Mouse (Mus musculus): Measurements from ENCODE around the gene Naa16.

Gene Naa16

DNA sequence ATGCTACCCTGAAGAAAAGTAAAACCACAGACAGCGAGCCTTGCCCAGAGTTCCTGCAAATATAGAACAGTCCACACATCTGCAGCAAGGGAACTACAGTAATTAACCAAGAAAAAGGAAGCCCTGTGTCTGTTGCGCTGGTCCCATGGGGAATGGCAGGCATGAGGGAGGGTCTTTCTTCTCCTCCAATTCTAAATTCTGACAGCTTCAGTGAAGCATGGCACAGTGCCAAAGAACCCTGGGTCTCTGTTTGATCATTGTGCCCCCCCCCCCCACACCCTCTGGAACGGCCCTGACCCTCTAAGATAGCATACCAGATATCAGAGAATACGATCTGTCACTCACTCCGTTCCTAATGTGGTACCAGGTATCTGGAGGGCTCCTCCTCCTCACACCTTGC, 93.7 kb downstream of the Naa16 start:
- DNase-seq = no peak

DNA sequence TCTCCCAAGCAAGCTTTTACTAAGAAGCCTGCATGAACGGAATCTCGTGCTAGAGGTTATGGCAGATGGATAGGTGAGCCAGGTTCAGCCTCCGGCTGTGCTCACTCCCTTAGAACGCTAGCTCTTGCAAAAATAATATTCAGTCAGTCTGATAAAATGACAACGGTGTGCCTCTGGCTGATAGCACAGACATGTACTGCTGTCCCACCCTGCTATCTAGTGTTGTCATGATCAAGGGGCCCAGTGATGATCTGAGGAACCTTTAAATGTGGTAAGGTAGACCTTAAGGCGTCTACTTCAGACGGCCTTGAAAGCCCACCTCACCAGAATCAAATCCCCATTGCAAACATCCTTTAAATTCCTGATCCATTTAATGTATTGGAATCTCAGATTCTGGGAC, 94.4 kb downstream of the Naa16 start:
- DNase-seq = no peak

DNA sequence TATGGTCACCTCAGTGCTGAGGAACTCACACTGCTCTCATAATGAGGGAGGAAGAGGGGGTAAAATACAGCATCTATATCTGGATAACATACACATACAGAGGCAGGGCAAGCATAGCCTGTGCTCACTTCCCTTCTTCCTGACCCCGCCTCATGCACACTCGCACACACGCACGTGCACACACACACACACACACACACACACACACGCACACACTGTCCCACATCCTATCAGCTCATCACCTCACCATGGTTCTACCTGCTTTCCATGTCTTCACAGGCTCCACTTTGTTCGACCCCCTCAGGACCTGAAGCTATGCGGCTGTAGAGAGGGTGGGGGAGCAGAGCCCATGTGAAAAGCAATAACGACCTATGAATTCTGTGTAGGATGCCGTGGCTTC, 95.0 kb downstream of the Naa16 start:
- no peak for DNase-seq

DNA sequence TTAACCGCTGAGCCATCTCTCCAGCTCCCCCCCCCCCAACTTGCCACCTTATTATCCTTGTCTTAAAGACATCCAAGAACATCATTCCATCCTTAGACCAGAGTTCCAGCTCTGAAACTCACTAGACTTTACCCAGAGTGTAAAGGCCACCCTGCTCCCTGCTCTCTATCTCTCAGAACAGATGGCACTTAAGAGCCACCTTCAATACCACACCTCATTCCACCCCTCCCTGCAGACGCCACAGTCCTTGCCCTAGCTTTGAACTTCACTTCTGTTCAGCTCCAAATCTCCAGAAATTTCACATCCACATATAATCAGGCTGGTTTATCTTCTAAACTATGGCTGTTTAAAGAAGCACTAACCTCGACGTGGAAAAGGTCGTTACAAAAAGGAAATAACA, 95.6 kb downstream of the Naa16 start:
- DNase-seq = no peak

DNA sequence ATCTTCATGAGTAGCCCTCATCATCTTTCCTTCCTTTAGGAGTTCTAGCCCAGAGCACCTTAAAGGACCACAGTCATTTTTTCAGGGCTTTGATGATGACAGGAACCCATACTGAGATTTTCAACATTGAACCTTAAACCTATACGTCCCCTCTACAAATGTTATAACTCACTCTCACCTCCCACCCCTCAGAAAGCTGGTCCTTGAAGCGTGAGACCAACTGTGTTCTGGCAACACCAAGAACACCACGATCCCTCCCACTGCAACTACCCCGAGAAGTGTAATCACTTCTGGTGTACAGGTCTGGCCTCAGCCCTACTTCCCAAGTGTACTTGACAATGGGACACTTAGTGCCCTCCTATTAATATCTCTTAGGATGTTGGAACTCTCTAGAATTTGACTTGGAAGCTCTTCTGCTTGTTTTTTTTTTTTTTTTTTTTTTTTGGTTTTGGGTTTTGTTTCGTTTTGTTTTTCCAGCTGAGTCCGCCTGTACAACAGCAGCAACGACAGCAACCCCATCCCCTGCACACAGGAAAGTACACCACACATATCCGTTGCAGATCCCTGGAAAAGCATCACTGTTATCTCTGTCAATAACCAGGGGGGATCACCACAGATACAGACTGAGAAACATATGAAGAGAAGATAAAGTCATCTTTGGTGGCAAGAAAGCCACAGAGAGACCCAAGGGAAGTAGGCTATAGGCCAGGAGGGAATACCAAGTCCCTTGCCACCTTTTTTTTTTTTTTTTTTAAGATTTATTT, 96.3 kb downstream of the Naa16 start:
- DNase-seq = no peak

DNA sequence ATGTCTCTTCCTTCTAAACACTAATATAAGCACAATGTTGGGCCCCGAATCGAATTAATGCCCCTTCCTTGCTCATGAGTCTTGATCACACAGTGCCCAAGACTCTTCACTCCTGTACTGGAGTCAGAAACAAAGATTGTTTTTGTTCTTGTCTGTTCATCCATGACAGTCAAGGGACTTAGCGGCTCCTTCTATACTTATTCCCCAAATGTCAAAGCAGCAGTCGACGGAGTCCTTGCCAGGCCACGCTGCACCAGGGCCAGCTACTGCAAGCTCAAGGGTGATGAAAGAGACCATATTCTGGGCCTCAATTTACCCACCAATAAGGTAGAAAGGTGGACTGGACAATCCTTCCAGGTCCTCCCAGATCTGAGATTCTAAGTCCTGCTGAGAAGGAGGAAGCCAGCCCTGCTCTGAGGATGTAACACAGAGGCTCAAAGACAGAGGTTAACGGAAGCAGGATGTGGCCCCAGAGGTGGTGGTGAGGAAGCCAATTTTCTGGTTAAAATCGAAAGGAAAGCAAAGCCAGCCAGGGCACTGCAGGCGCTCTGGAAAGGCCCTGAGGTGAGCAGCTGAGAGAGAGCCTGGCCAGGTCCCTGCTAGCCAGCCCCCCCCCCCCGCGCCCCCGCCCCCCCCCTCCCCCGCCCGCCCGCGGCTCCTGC, 97.3 kb downstream of the Naa16 start:
- DNase-seq = peak; percentile 63

DNA sequence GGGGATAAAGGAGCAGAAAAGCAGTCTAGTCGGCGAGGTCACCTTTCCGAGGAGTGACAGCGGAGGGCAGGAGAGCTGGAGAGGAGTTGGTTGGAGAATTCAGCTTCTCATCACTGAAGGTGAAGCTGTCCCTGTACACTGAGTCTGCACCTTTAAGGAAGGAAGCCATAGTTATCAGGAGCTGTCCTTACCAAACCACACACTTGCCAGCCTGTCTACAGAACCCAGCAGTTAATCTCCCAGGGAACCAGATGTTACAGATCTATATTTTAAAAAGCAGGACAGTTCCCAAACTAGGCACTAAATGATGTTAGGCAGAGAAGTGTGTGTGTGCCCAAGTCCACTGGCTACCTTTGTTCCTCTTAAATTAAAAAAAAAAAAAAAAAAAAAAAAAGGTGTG, 98.9 kb downstream of the Naa16 start:
- DNase-seq = no peak

DNA sequence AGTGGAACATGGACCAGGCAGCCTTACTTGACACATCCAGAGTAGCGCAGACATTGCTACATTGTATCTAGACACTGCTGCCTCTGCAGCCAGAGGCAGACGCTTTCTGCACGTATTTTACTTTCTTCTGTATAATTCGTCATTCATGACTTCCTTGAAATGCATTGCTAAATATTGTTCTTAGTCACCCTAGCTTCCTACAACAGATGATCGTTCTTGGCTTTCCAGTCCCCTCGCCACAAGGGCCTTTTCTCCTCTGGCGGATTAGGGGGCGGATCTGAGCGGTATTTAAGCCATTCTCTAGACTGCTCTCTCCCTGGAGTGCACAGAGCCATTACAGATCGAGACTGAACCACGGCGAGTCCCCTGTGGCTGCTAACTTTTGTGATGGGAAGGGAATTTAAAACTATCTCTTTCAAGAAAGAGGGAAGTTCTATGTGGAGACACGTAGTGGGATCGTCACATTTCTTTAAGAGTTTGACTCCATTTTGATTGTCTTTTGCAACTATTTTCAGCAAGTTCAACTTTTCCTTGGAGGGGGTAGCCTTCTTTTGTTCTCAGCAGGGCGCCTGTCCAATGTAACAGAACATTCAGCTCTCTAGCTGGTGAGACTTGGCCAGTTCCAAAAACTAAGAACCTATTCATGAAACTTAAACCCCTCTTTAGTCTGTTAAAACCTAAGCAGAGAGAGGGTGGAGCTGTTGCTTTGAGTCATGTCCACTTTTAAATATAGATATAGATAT, 99.7 kb downstream of the Naa16 start:
- no peak for DNase-seq

DNA sequence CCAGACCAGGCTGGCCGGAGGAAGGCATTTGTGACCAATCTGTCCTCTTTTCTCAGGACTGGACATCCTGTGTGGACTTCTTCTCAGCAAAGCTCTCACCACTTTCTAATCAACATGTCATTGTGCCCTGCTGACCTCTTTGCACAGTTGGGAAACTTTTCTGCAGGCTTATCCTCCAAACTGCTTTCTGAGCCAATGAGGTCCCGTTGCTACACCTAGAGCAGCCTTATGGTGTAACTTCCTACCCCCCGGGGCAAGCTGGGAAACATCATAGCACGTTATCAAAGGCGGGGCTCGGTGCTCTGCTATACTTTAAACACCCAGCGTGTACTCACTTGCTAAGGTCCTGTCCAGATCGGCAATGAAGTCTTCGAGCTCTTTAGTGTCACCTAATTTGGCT, 100.7 kb downstream of the Naa16 start:
- DNase-seq = no peak

DNA sequence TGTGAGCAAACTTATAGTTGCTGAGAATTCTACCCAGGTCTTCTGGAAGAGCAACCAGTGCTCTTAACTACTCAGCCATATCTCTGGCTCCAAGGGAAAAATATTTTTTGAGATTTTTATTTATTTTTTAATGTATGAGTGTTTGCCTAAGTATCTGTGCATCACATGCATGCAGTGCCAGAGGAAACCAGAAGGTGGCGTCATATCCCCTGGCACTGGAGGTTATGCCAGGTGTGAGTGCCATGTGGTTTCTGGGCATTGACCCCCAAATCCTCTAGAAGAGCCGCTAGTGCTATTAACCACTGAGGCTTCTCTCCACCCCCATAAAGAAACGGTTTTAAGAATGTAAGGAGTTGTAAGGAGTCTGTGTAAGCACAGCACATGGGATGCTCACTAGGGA, 102.3 kb downstream of the Naa16 start:
- no peak for DNase-seq

DNA sequence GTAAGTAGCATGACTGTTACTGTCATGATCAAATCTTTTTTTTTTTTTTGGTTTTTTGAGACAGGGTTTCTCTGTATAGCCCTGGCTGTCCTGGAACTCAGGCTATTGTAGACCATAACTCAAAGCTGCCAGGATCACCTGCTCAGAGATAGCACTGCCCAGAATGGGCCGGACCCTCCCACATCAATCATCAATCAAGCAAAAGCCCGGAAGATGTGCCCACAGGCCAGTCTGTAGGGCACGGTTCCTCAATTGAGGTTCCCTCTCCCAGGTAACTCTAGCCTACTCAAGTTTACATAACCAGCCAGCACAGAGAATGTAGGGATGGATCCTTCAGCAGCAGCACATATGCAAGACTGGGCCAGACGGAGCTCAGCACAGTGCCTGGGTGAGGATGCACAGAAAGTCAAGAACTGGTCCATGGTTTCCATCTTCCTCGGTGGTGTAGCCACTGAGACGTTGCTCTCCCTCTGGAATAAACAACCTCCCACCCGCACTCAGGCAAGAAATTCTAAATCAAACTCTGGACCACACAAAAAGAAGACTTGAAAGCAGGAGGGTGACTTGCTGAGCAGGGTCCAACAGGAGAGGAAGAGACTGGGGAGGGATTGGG, 103.2 kb downstream of the Naa16 start:
- no peak for DNase-seq

DNA sequence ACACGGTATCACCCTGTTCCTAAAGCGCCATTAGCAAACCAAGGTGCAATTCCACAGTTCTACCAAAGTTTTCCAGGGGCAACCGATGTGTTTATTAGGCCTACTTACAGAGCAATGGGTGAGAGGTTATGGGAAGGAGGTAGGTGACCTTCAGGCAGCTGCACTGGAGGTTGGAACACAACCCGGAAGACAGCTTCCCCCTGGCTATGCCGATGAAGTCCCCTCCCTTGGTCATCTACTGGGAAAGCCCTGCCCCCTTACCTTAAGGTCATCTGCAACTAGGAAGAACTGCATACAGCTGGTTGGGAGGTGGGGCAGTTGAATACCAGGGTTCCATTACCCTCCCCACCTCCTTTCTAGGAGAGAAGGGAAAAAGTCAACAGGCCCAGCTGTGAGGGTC, 105.0 kb downstream of the Naa16 start:
- DNase-seq = no peak

DNA sequence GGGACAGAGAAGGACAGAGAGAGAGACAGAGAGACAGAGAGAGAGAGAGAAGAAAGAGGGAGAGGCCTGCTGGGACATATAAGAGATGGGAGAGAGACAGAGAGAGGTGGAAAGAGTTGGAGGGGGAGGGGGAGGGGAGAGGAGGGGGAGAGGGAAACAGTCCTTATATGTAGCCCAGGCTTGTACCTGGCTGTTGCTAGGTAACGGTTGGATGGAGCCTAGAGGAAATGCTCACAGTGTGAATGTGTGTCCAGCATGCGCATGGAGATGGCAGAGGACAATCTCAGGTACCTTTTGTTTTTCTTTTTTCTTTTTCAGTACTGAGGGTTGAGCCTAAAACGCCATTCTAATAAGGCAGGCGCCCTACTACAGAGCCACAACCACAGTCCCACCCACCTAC, 106.0 kb downstream of the Naa16 start:
- DNase-seq = no peak

DNA sequence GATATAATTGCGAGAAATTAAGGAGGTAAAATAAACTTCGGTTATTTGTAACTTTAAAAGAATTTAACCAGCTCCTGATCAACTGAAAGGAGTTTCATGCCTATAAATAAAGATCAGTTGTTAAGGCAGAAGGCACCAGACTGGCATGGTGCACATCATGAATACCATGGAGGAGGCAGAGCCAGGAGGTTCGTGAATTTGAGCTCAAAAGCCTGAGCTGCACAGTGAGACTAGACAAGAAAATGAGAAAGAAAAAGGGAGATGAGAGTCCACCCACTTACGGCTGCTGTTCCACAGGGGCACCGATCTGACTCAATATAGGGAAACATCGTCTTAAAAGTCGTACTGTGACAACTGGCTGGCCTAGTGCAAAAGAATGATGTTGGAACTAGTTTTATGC, 106.6 kb downstream of the Naa16 start:
- no peak for DNase-seq

DNA sequence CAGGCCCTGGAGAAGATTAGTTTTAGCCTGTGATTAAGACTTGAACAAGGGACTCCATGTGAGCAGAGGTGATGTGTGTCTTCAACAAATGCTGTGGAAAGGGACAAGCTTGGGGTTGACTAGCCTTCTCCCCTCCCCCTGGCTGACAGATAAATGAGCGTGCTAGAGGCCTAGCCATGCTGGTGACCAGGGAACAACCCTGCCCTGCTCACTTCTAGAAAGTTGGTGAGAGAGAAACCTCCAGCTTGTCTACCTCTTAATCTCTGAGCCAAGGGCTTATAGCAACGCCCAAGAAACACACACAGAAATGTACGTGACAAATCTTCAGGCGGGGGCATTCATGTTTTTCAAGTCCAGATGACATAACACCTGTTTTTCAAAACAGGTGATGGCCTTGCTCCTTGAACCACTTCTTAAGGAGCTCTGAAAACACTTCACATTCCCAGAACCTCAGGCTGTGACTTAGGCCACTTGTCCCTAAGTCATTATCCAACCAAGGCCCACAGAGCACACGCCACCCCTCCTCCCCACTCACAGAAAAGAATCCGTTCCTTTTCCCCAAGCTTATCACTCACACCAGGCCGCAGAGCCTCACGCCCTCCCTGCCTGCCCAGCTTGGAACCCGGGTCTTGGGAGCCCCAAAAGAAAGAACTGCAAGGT, 108.6 kb downstream of the Naa16 start:
- no peak for DNase-seq

DNA sequence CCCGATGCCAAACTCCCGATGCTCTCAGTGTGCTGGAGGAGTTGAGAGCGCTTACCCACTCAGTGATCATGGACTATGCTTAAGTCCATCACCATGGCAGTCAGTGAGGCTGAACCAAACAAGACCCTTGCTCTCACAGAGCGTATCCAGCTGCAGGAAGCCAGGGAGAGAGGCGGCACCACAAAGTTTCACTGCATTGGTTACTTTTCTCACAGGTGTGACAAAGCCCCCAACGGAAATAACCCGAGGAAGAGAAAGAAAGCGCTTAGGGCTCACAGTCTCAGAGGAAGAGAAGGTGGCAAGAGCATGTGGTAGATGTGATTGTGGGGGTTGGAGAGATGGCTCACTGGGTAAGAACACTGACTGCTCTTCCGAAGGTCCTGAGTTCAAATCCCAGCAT, 110.1 kb downstream of the Naa16 start:
- DNase-seq = no peak

DNA sequence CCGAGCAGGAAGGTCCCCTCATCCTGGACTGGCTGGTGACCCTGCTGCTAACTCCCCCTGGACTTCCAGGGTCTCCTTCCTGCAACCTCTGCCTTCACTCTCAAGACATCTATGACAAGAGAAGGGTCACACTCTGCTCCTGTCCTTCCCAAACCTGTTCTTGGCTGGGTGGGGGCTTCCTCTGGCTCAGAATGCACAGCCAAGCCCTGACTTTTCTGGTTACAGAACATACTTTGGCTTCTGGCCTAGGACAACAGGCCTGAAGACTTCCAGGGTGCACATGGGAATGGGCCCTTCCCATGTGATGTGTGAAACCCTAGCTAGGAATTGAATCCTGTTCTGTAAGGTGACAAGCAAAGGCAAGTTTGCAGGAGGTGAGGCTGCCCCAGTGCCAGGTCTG, 111.1 kb downstream of the Naa16 start:
- peak; percentile 37 for DNase-seq

DNA sequence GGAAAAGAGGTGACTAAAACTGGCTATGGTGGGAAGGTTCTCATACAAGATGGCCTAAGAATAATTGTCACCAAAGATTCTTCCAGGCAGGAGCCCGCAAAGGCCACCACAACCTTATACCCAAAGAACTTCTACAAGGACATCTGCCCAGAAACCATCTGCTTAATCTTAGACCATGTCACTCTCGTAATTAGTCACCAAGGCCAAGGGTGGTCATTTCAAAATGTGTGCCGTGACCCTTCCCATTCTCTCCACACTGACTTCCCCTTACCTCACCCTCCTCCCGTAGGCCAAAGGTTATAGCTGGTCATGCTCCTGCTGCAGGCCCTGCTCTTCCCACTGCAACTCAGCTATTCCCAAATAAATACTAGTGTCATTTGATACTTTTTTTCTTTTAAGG, 111.7 kb downstream of the Naa16 start:
- DNase-seq = no peak

DNA sequence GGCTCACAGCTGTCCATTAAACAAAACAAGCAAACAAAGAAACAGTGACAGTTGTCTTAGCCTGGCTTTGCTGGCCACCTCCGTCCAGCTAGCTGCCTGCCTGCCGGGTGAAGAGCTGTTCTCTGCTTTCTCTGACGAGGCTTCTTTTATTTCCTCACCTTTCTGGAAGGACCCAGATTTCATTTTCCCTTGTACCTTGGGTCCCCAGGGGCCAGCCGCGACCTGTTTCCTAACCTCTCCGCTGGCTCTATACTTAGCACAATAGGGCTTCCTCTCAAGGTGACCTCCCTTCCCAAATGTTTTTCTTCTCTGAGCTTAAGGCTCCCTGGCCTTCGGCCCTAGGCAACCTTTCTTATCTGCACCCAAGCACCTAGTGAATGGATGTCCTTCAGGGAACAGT, 112.7 kb downstream of the Naa16 start:
- peak; percentile 57 for DNase-seq

DNA sequence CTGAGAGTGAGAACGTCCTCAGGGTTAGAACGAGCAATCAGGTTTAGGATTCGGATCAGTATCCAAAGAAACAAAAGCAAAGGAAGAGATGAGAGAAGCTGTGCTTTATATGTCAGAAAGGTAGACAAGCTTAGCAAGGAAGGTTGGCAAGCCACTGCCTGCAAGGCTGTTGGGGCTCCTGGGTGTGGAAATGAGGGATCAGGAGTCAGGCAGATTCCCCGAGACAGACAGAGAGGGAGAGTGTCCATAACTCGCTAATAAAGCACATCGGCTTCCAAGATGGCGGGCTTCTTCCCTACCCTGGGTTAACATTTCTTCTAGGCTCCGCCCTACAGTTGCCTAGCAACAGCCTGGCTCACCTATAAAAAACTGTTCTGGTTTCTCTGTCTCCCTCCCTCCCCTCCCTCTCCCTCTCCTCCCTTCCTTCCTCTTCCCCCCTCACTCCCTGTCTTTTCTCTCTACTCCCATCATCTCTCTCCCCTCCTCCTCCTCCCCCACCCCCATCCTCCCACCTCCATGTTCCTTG, 114.6 kb downstream of the Naa16 start:
- no peak for DNase-seq

DNA sequence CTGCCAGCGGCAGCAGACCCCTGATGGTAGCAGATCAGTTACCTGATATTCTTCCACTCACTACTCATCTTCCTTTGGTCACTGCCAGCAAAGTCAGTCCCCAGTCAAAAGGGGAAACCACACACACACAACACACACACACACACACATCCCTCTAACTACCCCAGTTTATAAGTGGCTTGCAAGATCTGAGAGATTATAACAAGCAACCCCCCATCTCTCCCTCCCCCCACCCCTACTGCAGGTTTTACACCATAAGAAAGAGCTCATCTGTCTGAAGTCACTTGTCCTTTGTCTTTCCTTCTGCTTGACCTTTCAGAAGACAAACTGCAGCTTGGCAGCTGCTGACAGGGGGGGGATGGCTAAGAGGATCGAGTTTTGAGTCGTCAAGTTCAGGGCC, 115.1 kb downstream of the Naa16 start:
- DNase-seq = no peak

All from kidney, postnatal 10 days (tissue).